ENCODE assay signal across 7 mouse cellular contexts in the genomic region with DNA sequence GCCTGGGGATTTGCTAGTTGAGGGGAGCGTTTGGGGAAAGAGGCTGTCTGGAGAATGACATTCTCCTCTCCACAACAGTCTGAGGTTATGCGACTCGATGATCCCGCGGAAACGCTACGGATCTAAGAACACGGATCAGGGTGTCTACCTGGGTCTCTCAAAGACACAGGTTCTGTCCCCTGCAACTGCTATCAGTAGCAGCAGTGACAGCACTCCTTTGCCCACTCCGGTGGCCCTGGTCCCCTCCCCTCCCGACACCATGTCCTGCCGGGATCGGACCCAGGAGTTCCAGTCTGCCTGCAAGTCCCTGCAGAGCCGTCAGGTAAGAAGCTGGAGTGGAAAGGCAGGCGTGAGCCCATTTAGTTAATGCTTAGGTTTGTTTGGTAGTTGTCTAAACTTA. TPM values are rescaled to one million over a fixed set of nuclear protein-coding genes. Genes with fewer than 3 reads are reported as not detected.
DNase-seq lines count a peak whose midpoint lies in the region; ATAC-seq and TF ChIP-seq lines count a peak whose summit lies in the region.

No protein-coding gene starts in this region.

- no peak for TF ChIP-seq CTCF in embryonic fibroblast, embryonic 13.5 days (IDR thresholded peaks at IDR 0.05; ENCODE audit: borderline replicate concordance, insufficient read depth, low read length)
- TF ChIP-seq CTCF in hindbrain, postnatal 0 days (IDR thresholded peaks at IDR 0.05; ENCODE audit: low read depth) = no peak
- TF ChIP-seq CTCF in midbrain, postnatal 0 days (IDR thresholded peaks at IDR 0.05) = no peak

- H3K27ac ChIP-seq in lung, embryonic 16.5 days (ENCODE audit: low read length) = peak overlapping the region; percentile 97
- peak overlapping the region; percentile 46 for H3K27ac ChIP-seq in embryonic fibroblast, embryonic 13.5 days (ENCODE audit: insufficient read depth, low read length)
- peak overlapping the region; percentile 95 for H3K27ac ChIP-seq in hindbrain, postnatal 0 days
- peak overlapping the region; percentile 95 for H3K27ac ChIP-seq in midbrain, postnatal 0 days (ENCODE audit: low read depth, low read length)

- H3K36me3 ChIP-seq in lung, embryonic 16.5 days (ENCODE audit: control insufficient read depth, insufficient read depth, low read length) = peaks cover 48% of the 10 kb centered on the region
- peaks cover 33% of the 10 kb centered on the region for H3K36me3 ChIP-seq in hindbrain, postnatal 0 days (ENCODE audit: insufficient read depth, low read length)
- peaks cover 35% of the 10 kb centered on the region for H3K36me3 ChIP-seq in midbrain, postnatal 0 days (ENCODE audit: insufficient read depth, low read length)

- H3K9ac ChIP-seq in lung, embryonic 16.5 days (ENCODE audit: low read length) = peak overlapping the region; percentile 93
- peak overlapping the region; percentile 79 for H3K9ac ChIP-seq in hindbrain, postnatal 0 days (replicated peaks; ENCODE audit: low read length)
- peak overlapping the region; percentile 86 for H3K9ac ChIP-seq in midbrain, postnatal 0 days (replicated peaks; ENCODE audit: low read length, poor library complexity, severe bottlenecking)

- no peaks in the 10 kb centered on the region for H3K9me3 ChIP-seq in lung, embryonic 16.5 days (ENCODE audit: control insufficient read depth, low read length)
- no peaks in the 10 kb centered on the region for H3K9me3 ChIP-seq in hindbrain, postnatal 0 days (ENCODE audit: low read length)
- H3K9me3 ChIP-seq in midbrain, postnatal 0 days (ENCODE audit: low read length) = no peaks in the 10 kb centered on the region

- no peak for TF ChIP-seq POLR2A in embryonic fibroblast, embryonic 13.5 days (IDR thresholded peaks at IDR 0.05; ENCODE audit: low read depth, low read length)

- WGBS in lung, embryonic 16.5 days = 11% methylated on average over 14 of the region's 14 CpGs
- WGBS in hindbrain, postnatal 0 days = 29% methylated on average over 14 of the region's 14 CpGs
- WGBS in midbrain, postnatal 0 days = 23% methylated on average over 14 of the region's 14 CpGs

- H3K27me3 ChIP-seq in lung, embryonic 16.5 days (ENCODE audit: control insufficient read depth, insufficient read depth, low read depth, low read length) = no peaks in the 10 kb centered on the region
- H3K27me3 ChIP-seq in hindbrain, postnatal 0 days (ENCODE audit: insufficient read depth, low read length) = no peaks in the 10 kb centered on the region
- H3K27me3 ChIP-seq in midbrain, postnatal 0 days (ENCODE audit: insufficient read depth, low read length) = no peaks in the 10 kb centered on the region

- peak overlapping the region; percentile 80 for H3K4me3 ChIP-seq in lung, embryonic 16.5 days (ENCODE audit: low read length)
- H3K4me3 ChIP-seq in embryonic fibroblast, embryonic 13.5 days (ENCODE audit: insufficient read depth, low read length) = peak overlapping the region; percentile 91
- peak overlapping the region; percentile 60 for H3K4me3 ChIP-seq in hindbrain, postnatal 0 days (ENCODE audit: low read length)
- H3K4me3 ChIP-seq in midbrain, postnatal 0 days (ENCODE audit: low read depth, low read length) = peak overlapping the region; percentile 85

- H3K4me2 ChIP-seq in lung, embryonic 16.5 days (ENCODE audit: low read depth, low read length) = peak overlapping the region; percentile 61
- H3K4me2 ChIP-seq in hindbrain, postnatal 0 days (ENCODE audit: low read depth, low read length) = peak overlapping the region; percentile 97
- H3K4me2 ChIP-seq in midbrain, postnatal 0 days (ENCODE audit: low read depth, low read length, poor library complexity, severe bottlenecking) = peak overlapping the region; percentile 97

- DNase-seq in lung, adult 18-20 months = no peak
- DNase-seq in hindbrain, postnatal 0 days (ENCODE audit: low spot score) = no peak
- DNase-seq in midbrain, postnatal 0 days (ENCODE audit: low spot score) = no peak
- DNase-seq in urinary bladder, postnatal 14 days (ENCODE audit: low spot score) = no peak
- DNase-seq in cerebellum, postnatal 25 days = no peak

- H3K4me1 ChIP-seq in lung, embryonic 16.5 days (replicated peaks; ENCODE audit: control insufficient read depth, insufficient read depth, low read length) = peaks cover 15% of the 10 kb centered on the region
- peaks cover 6% of the 10 kb centered on the region; the same call in 1 of the 2 replicates for H3K4me1 ChIP-seq in embryonic fibroblast, embryonic 13.5 days (ENCODE audit: control insufficient read depth, insufficient read depth, low read length)
- H3K4me1 ChIP-seq in hindbrain, postnatal 0 days (ENCODE audit: insufficient read depth, low read length) = 0 out of 2 replicates have a peak, but pooled peaks cover 3% of the 10 kb centered on the region
- H3K4me1 ChIP-seq in midbrain, postnatal 0 days (ENCODE audit: insufficient read depth, low read length) = peaks cover 10% of the 10 kb centered on the region; the same call in 1 of the 2 replicates

- ATAC-seq in lung, embryonic 16.5 days (ENCODE audit: low read depth) = no peak
- ATAC-seq in hindbrain, postnatal 0 days = no peak
- no peak for ATAC-seq in midbrain, postnatal 0 days (ENCODE audit: low FRiP score)

RNA-seq across cellular contexts. Expression of gene Stx5a, which starts 1.0 kb away (rescaled TPM):
- polyA plus RNA-seq in lung, embryonic 16.5 days (2015; fragmentation: Nextera tagmentation; extraction: Ambion mirVana) = 162 and 174 TPM in 2 replicates
- 97.6 and 114 TPM in 2 replicates for polyA plus RNA-seq in embryonic fibroblast, embryonic 13.5 days (2011; ENCODE audit: insufficient read length, low read depth, missing spikeins)
- 84.4 and 110 TPM in 2 replicates for total RNA-seq in hindbrain, postnatal 0 days (2014; rRNA removed)
- polyA plus RNA-seq in hindbrain, postnatal 0 days (2015; fragmentation: Nextera tagmentation; extraction: Ambion mirVana) = 95.3 and 104 TPM in 2 replicates
- total RNA-seq in midbrain, postnatal 0 days (2014; rRNA removed) = 112 and 147 TPM in 2 replicates
- polyA plus RNA-seq in midbrain, postnatal 0 days (2015; fragmentation: Nextera tagmentation; extraction: Ambion mirVana) = 104 and 106 TPM in 2 replicates

RNA-seq across cellular contexts. Expression of gene 1700092M07Rik, which starts 1.7 kb away (rescaled TPM):
- 0.83 and 2.7 TPM in 2 replicates for polyA plus RNA-seq in lung, embryonic 16.5 days (2015; fragmentation: Nextera tagmentation; extraction: Ambion mirVana)
- not detected in 2 replicates for polyA plus RNA-seq in embryonic fibroblast, embryonic 13.5 days (2011; ENCODE audit: insufficient read length, low read depth, missing spikeins)
- total RNA-seq in hindbrain, postnatal 0 days (2014; rRNA removed) = not detected in 2 replicates
- polyA plus RNA-seq in hindbrain, postnatal 0 days (2015; fragmentation: Nextera tagmentation; extraction: Ambion mirVana) = 0.66 and 0.85 TPM in 2 replicates
- not detected in 2 replicates for total RNA-seq in midbrain, postnatal 0 days (2014; rRNA removed)
- polyA plus RNA-seq in midbrain, postnatal 0 days (2015; fragmentation: Nextera tagmentation; extraction: Ambion mirVana) = 0.64 TPM in 1 of 2 replicates, not detected in the other

RNA-seq across cellular contexts. Expression of gene Wdr74, which starts 6.5 kb away (rescaled TPM):
- polyA plus RNA-seq in lung, embryonic 16.5 days (2015; fragmentation: Nextera tagmentation; extraction: Ambion mirVana) = 75.5 and 78.9 TPM in 2 replicates
- 46.5 and 52.3 TPM in 2 replicates for polyA plus RNA-seq in embryonic fibroblast, embryonic 13.5 days (2011; ENCODE audit: insufficient read length, low read depth, missing spikeins)
- total RNA-seq in hindbrain, postnatal 0 days (2014; rRNA removed) = 46.7 and 49.7 TPM in 2 replicates
- polyA plus RNA-seq in hindbrain, postnatal 0 days (2015; fragmentation: Nextera tagmentation; extraction: Ambion mirVana) = 78.7 and 79.2 TPM in 2 replicates
- total RNA-seq in midbrain, postnatal 0 days (2014; rRNA removed) = 50.9 and 65.7 TPM in 2 replicates
- polyA plus RNA-seq in midbrain, postnatal 0 days (2015; fragmentation: Nextera tagmentation; extraction: Ambion mirVana) = 85.9 and 88.2 TPM in 2 replicates

RNA-seq across cellular contexts. Expression of gene Nxf1, which starts 14.7 kb away (rescaled TPM):
- 186 and 190 TPM in 2 replicates for polyA plus RNA-seq in lung, embryonic 16.5 days (2015; fragmentation: Nextera tagmentation; extraction: Ambion mirVana)
- polyA plus RNA-seq in embryonic fibroblast, embryonic 13.5 days (2011; ENCODE audit: insufficient read length, low read depth, missing spikeins) = 172 and 183 TPM in 2 replicates
- 47.7 and 51.3 TPM in 2 replicates for total RNA-seq in hindbrain, postnatal 0 days (2014; rRNA removed)
- polyA plus RNA-seq in hindbrain, postnatal 0 days (2015; fragmentation: Nextera tagmentation; extraction: Ambion mirVana) = 88.3 and 89.5 TPM in 2 replicates
- 67.4 and 75.6 TPM in 2 replicates for total RNA-seq in midbrain, postnatal 0 days (2014; rRNA removed)
- polyA plus RNA-seq in midbrain, postnatal 0 days (2015; fragmentation: Nextera tagmentation; extraction: Ambion mirVana) = 90.0 and 92.8 TPM in 2 replicates

RNA-seq across cellular contexts. Expression of gene Slc3a2, which starts 19.0 kb away (rescaled TPM):
- polyA plus RNA-seq in lung, embryonic 16.5 days (2015; fragmentation: Nextera tagmentation; extraction: Ambion mirVana) = 77.0 and 78.8 TPM in 2 replicates
- polyA plus RNA-seq in embryonic fibroblast, embryonic 13.5 days (2011; ENCODE audit: insufficient read length, low read depth, missing spikeins) = 203 and 309 TPM in 2 replicates
- total RNA-seq in hindbrain, postnatal 0 days (2014; rRNA removed) = 154 and 155 TPM in 2 replicates
- 235 and 250 TPM in 2 replicates for polyA plus RNA-seq in hindbrain, postnatal 0 days (2015; fragmentation: Nextera tagmentation; extraction: Ambion mirVana)
- total RNA-seq in midbrain, postnatal 0 days (2014; rRNA removed) = 111 and 133 TPM in 2 replicates
- polyA plus RNA-seq in midbrain, postnatal 0 days (2015; fragmentation: Nextera tagmentation; extraction: Ambion mirVana) = 212 and 223 TPM in 2 replicates

Comparison
In these comparisons a context has a peak if more than half of its experiments do, and no peak if none do; other contexts are left out.
1. H3K27ac ChIP-seq: peak in every context shown above with its lines; median percentile 97 in lung, embryonic 16.5 days; 95 in hindbrain, postnatal 0 days; 95 in midbrain, postnatal 0 days; 46 in embryonic fibroblast, embryonic 13.5 days.